Mouse (Mus musculus) embryonic fibroblast, embryonic 13.5 days (primary cell): ENCODE measurements around the gene Mall. TPM values are rescaled to one million over a fixed set of nuclear protein-coding genes. Genes with fewer than 3 reads are reported as not detected.

Experiments used
- H3K27ac ChIP-seq: 2 replicates; pipeline ENCODE4 v1.5.1; 2012; ENCODE audit warnings: low read length, control low read depth, inconsistent platforms; ENCODE audit not compliant: insufficient read depth
- H3K4me1 ChIP-seq: 2 replicates; pipeline ENCODE4 v1.6.1; 2011; ENCODE audit warnings: low read length; ENCODE audit not compliant: control insufficient read depth, insufficient read depth
- H3K4me3 ChIP-seq: 2 replicates; pipeline ENCODE4 v1.5.1; 2011; ENCODE audit warnings: mild to moderate bottlenecking, control low read depth, low read length; ENCODE audit not compliant: insufficient read depth
- CTCF ChIP-seq: IDR thresholded peaks from 2 replicates; pipeline ENCODE4 v1.5.1; 2011; ENCODE audit warnings: mild to moderate bottlenecking, control low read depth, low read length, moderate library complexity, borderline replicate concordance; ENCODE audit not compliant: insufficient read depth
- POLR2A ChIP-seq: IDR thresholded peaks from 2 replicates; pipeline ENCODE4 v1.6.1; 2011; ENCODE audit warnings: low read depth, mild to moderate bottlenecking, control low read depth, low read length, moderate library complexity
- polyA plus RNA-seq: library from polyadenylated mRNA; stranded (reverse); fragments of >200 nt; gene quantifications from 2 replicates; pipeline ENCODE4 v1.2.4, GENCODE M21; 2011; ENCODE audit warnings: low read depth; ENCODE audit not compliant: missing spikeins, insufficient read length

The Mall gene
- polyA plus RNA-seq, 1 experiment = not detected

GRCm38 (mm10) chr2:127751849-127752610 lies 22.3 kb upstream of the Mall start:
- Histone ChIP-seq H3K4me3 (no peak overlapping the region), H3K27ac (no peak overlapping the region), H3K4me1 (no peaks in the 10 kb centered on the region)
- TF ChIP-seq CTCF = no peak
- TF ChIP-seq POLR2A = no peak

DNA sequence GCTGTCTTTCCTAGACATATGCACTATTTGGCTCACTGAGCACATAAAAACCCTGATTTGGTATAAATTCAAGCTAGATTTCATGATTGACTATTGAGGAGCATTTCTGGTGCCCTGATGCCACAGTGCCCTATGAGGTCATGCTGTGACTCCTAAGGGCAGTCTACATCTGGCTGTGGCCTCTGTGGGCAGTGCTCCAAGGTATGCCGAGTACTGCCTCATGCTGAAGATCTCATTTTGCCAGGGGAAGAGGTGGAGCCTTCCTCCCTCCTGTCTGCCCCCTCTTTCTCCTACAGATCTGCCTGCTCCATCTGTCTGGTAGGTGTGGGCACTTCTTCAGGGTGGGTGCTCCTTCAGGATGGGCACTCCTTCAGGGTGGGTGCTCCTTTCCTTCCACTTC lies 19.6 kb upstream of the Mall start:
- no peak overlapping the region for H3K4me3 ChIP-seq
- no peaks in the 10 kb centered on the region for H3K4me1 ChIP-seq
- no peak overlapping the region for H3K27ac ChIP-seq
- TF ChIP-seq CTCF (no peak), POLR2A (no peak)

- Histone ChIP-seq H3K4me1 (no peaks in the 10 kb centered on the region), H3K4me3 (no peak overlapping the region), H3K27ac (no peak overlapping the region)
- TF ChIP-seq CTCF (no peak), POLR2A (no peak)
These were observed 18.6 kb upstream of the Mall start for GRCm38 (mm10) chr2:127748316-127748715.

DNA sequence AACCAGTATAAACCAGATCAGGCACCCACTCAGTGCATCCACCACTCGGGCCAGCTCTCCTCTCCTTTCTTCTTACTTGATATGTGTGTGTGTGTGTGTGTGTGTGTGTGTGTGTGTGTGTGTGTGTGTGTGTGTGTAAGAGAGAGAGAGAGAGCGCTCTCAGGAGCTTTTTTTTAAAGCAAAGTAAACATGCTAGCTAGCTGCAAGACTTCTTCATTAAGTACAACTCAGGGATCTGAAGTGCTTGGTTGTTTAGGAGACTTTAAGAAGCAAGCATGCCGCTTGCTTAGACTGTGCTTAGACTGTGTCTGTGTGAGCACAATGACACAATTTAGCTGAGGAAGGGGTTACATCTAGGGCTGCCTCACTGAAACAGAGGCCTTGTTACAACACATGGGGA lies 12.9 kb upstream of the Mall start:
- H3K4me3 ChIP-seq = no peak overlapping the region
- H3K27ac ChIP-seq = no peak overlapping the region
- no peak for TF ChIP-seq CTCF
- no peak for TF ChIP-seq POLR2A

GRCm38 (mm10) chr2:127740756-127741519 lies 11.2 kb upstream of the Mall start:
- Histone ChIP-seq H3K4me3 (no peak overlapping the region), H3K4me1 (no peaks in the 10 kb centered on the region), H3K27ac (no peak overlapping the region)
- TF ChIP-seq POLR2A (no peak), CTCF (no peak)

More for the DNA sequence above, 12.9 kb upstream of the Mall start:
- no peaks in the 10 kb centered on the region for H3K4me1 ChIP-seq

GRCm38 (mm10) chr2:127737885-127738284 lies 8.2 kb upstream of the Mall start:
- TF ChIP-seq CTCF (no peak), POLR2A (no peak)
- Histone ChIP-seq H3K4me1 (no peaks in the 10 kb centered on the region), H3K4me3 (no peak overlapping the region)

GRCm38 (mm10) chr2:127736631-127737209 lies 7.0 kb upstream of the Mall start:
- H3K4me1 ChIP-seq = no peaks in the 10 kb centered on the region
- no peak for TF ChIP-seq POLR2A
- TF ChIP-seq CTCF = no peak
- no peak overlapping the region for H3K4me3 ChIP-seq
- H3K27ac ChIP-seq = no peak overlapping the region

More at GRCm38 (mm10) chr2:127737885-127738284, 8.2 kb upstream of the Mall start:
- no peak overlapping the region for H3K27ac ChIP-seq

DNA sequence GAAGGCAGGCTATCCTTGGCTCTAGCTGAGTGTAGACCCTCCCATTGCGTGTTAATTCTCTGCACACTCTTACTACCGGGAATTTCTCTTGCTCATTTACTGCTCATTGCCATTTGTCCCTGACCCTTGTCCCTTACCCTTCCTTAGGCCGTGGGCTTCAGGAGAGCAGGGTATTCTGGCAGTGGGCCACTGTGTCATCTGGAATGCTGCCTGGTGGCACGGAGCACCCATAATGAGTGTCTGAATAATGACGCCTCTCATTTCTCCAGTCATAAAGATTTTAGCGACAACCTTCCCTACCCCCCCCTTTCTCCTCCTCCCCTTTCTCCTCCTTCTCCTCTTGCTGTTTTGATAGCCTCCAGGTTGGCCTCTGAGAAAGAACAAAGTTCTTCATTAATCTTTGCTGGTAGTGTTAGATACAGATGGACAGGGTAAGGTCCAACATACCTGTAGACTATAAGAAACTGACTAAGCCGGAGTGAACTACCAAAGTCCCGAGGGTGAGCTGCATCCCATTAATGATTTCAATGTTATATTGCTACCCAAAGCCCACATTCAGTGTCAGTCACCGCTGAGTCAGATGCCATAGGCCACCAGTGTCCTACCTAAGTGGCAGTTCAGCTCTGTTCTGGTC lies 5.9 kb upstream of the Mall start:
- no peaks in the 10 kb centered on the region for H3K4me1 ChIP-seq
- H3K4me3 ChIP-seq = no peak overlapping the region
- H3K27ac ChIP-seq = no peak overlapping the region
- no peak for TF ChIP-seq CTCF
- TF ChIP-seq POLR2A = no peak

- H3K4me1 ChIP-seq = no peaks in the 10 kb centered on the region
- TF ChIP-seq CTCF (no peak), POLR2A (no peak)
- H3K4me3 ChIP-seq = no peak overlapping the region
- no peak overlapping the region for H3K27ac ChIP-seq
These were observed 5.2 kb upstream of the Mall start for GRCm38 (mm10) chr2:127734889-127735288.
